Mouse (Mus musculus): Measurements from ENCODE around the gene Pbrm1.

DNA sequence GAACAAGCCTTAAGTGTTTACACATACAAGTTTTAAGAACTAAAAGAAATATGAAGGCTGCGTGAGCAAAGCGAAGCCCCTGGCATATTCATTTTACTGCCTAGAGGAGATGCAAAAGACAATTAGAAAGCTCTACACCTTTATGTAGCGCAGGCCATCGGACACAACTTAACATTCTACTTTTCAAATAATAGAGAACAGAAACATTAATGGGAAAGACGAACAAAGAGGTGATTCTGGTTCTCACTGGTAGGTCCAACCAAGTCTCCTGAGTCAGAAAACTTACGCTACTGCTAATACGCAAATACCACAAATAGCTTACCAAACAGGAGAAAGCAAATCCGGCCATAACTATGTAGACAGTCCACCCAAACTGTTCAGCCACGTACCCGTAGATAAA, 18.6 kb upstream of the Pbrm1 start:
- TF ChIP-seq MAZ (IDR thresholded peaks at IDR 0.05; ENCODE audit: low read depth, low read length) (no peak), ELF1 (IDR thresholded peaks at IDR 0.05; ENCODE audit: low read depth, low read length) (no peak), MXI1 (IDR thresholded peaks at IDR 0.05; ENCODE audit: low read depth, low read length) (no peak), CTCF (IDR thresholded peaks at IDR 0.05 in 2 of 3, conservative IDR thresholded peaks at IDR 0.05 in 1 of 3; ENCODE audit: control insufficient read depth in 1 of 3, insufficient read depth in 1 of 3, low read depth in 2 of 3, low read length in 3 of 3, poor library complexity in 1 of 3, severe bottlenecking in 1 of 3) (no peak), EP300 (IDR thresholded peaks at IDR 0.05; ENCODE audit: low read depth in 1 of 2, low read length in 2 of 2) (no peak), SIN3A (IDR thresholded peaks at IDR 0.05; ENCODE audit: low read length) (no peak), POLR2AphosphoS2 (IDR thresholded peaks at IDR 0.05; ENCODE audit: low read length) (no peak), BHLHE40 (IDR thresholded peaks at IDR 0.05; ENCODE audit: borderline replicate concordance, low read depth, low read length) (no peak), POLR2A (IDR thresholded peaks at IDR 0.05; ENCODE audit: control insufficient read depth in 1 of 2, insufficient read depth in 1 of 2, low read depth in 1 of 2, low read length in 2 of 2, poor library complexity in 1 of 2) (no peak), TAL1 (IDR thresholded peaks at IDR 0.05; ENCODE audit: low read length) (no peak), JUND (IDR thresholded peaks at IDR 0.05; ENCODE audit: low read depth, low read length) (no peak)

Data from MEL (cell line).